Mouse (Mus musculus) intestine, postnatal 0 days (tissue): Measurements from ENCODE around the gene Dctpp1. TPM values are rescaled to one million over a fixed set of nuclear protein-coding genes. Genes with fewer than 3 reads are reported as not detected.
A peak's percentile ranks its signal among the peaks of the same experiment; 100 is the strongest.

Experiments
- ATAC-seq: fragments of 200-750 bp; cut with Nextera tagmentation; 2 replicates; pipeline ENCODE4 v1.8.0; 2017; ENCODE audit warnings: mild to moderate bottlenecking, moderate TSS enrichment, moderate library complexity
- H3K27ac ChIP-seq: fragments of 300-500 bp; sonication (generic); 2 replicates; pipeline ENCODE4 v1.5.1; 2014; ENCODE audit warnings: mild to moderate bottlenecking, low read depth, low read length, moderate library complexity
- H3K27me3 ChIP-seq: fragments of 300-500 bp; sonication (generic); replicated peaks from 2 replicates; pipeline ENCODE4 v1.6.1; 2014; ENCODE audit warnings: low read length, mixed read lengths; ENCODE audit not compliant: control insufficient read depth, insufficient read depth
- H3K36me3 ChIP-seq: fragments of 300-500 bp; sonication (generic); 2 replicates; pipeline ENCODE4 v1.6.1; 2014; ENCODE audit warnings: mild to moderate bottlenecking, moderate library complexity; ENCODE audit not compliant: control insufficient read depth, insufficient read depth
- H3K4me1 ChIP-seq: fragments of 300-500 bp; sonication (generic); replicated peaks from 2 replicates; pipeline ENCODE4 v1.6.1; 2014; ENCODE audit warnings: antibody characterized with exemption, low read length, mixed read lengths; ENCODE audit not compliant: control insufficient read depth, insufficient read depth
- H3K4me2 ChIP-seq: fragments of 300-500 bp; sonication (generic); replicated peaks from 2 replicates; pipeline ENCODE4 v1.6.1; 2014; ENCODE audit warnings: low read depth, mild to moderate bottlenecking, moderate library complexity
- H3K4me3 ChIP-seq: fragments of 300-500 bp; sonication (generic); 2 replicates; pipeline ENCODE4 v1.5.1; 2014; ENCODE audit warnings: low read depth, low read length
- H3K9ac ChIP-seq: fragments of 300-500 bp; sonication (generic); 2 replicates; pipeline ENCODE4 v1.6.1; 2014; ENCODE audit warnings: mild to moderate bottlenecking, low read depth, low read length
- H3K9me3 ChIP-seq: fragments of 300-500 bp; sonication (generic); 2 replicates; pipeline ENCODE4 v1.6.1; 2016; ENCODE audit warnings: mixed run types; ENCODE audit not compliant: control insufficient read depth
- CTCF ChIP-seq: sonication (generic); IDR thresholded peaks from 2 replicates; pipeline ENCODE4 v1.5.1; 2016; ENCODE audit warnings: low read depth, mild to moderate bottlenecking, control low read depth, antibody characterized with exemption, moderate library complexity
- WGBS: fragments of 180-500 bp; shearing (Covaris S2); extraction: QIAGEN DNeasy Blood & Tissue Kit; methylation state at CpG from one replicate; pipeline ENCODE4 v1.1.7; 2014; 5-methylcytosine and 5-hydroxymethylcytosine counted together
- polyA plus RNA-seq: library from polyadenylated mRNA; unstranded; fragments of >200 nt; fragmentation: Nextera tagmentation; extraction: Ambion mirVana; gene quantifications from 2 replicates; pipeline ENCODE4 v1.2.1, GENCODE M21; 2015

Gene Dctpp1
- polyA plus RNA-seq, 1 experiment from 2014 or later, result 75.2 TPM

DNA sequence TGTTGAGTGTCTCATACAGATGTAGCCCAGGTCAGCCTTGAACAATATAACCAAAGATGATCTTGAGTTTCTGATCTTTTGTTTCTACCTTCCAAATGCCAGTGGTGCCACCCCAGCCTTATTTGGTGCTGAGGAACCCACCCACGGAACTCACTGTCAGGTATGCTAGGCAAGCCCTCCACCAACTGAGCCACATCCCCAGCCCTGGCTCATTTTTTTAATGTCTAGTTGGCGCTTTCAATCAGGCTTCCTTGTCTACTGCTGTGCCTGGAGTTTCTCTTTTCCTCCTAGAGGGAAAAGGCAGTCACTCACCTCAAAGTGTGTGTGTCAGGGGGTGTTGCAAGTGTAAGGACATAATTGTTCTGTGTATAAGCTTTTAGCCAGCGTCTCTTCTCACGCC lies 10.6 kb upstream of the Dctpp1 start:
- H3K27ac ChIP-seq, result peak overlapping the region; percentile 69
- H3K9me3 ChIP-seq, result no peaks in the 10 kb centered on the region
- H3K4me3 ChIP-seq, result peak overlapping the region; percentile 78; the same call in 1 of the 2 replicates
- ATAC-seq, result no peak
- H3K9ac ChIP-seq, result no peak overlapping the region
- H3K4me2 ChIP-seq, result peak overlapping the region; percentile 89
- H3K27me3 ChIP-seq, result no peaks in the 10 kb centered on the region
- no peak for TF ChIP-seq CTCF
- peaks cover 12% of the 10 kb centered on the region for H3K36me3 ChIP-seq
- 73% methylated on average over 4 of the region's 4 CpGs for WGBS
- H3K4me1 ChIP-seq, result no peaks in the 10 kb centered on the region; the same call in 1 of the 2 replicates

DNA sequence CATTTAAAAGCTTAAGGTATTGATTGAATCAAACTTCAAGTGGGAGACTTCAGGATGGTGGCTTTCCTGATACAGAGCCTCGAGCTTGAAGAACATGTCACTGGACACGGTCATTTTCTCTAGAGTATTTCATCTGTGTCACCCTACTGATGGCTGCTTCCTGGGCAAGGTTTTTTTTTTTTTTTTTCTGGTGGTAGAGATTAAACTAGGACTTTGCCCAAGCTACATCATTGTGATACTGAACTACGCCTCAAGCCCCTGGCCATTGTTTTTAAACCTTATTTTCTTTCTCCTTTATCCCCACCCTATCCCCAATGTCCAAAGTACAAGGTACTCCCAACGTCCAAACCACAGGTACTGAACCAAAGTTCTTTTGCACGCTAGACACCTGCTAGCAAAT lies 10.2 kb upstream of the Dctpp1 start:
- Histone ChIP-seq H3K9ac (no peak overlapping the region), H3K9me3 (no peaks in the 10 kb centered on the region), H3K4me2 (peak overlapping the region; percentile 89), H3K4me3 (0 out of 2 replicates have a peak overlapping the region, but pooled peaks have one; percentile 78), H3K27ac (peak overlapping the region; percentile 69), H3K27me3 (no peaks in the 10 kb centered on the region), H3K4me1 (no peaks in the 10 kb centered on the region; the same call in 1 of the 2 replicates), H3K36me3 (peaks cover 12% of the 10 kb centered on the region)
- WGBS, result 49% methylated on average over 5 of the region's 5 CpGs
- ATAC-seq, result peak; percentile 57
- no peak for TF ChIP-seq CTCF

GRCm38 (mm10) chr7:127270256-127270655 lies 9.7 kb upstream of the Dctpp1 start:
- no peak overlapping the region for H3K9ac ChIP-seq
- H3K27me3 ChIP-seq, result no peaks in the 10 kb centered on the region
- peak; percentile 12; the same call in 1 of the 2 replicates for TF ChIP-seq CTCF
- H3K4me3 ChIP-seq, result no peak overlapping the region
- peak overlapping the region; percentile 66; the same call in 1 of the 2 replicates for H3K27ac ChIP-seq
- H3K4me2 ChIP-seq, result 0 out of 2 replicates have a peak overlapping the region, but pooled peaks have one; percentile 89
- no peaks in the 10 kb centered on the region; the same call in 1 of the 2 replicates for H3K4me1 ChIP-seq
- peaks cover 12% of the 10 kb centered on the region for H3K36me3 ChIP-seq
- 71% methylated on average over 2 of the region's 2 CpGs for WGBS
- peak; percentile 7; the same call in 1 of the 2 replicates for ATAC-seq
- H3K9me3 ChIP-seq, result no peaks in the 10 kb centered on the region

GRCm38 (mm10) chr7:127263526-127263925 lies 3.0 kb upstream of the Dctpp1 start:
- no peak overlapping the region for H3K27ac ChIP-seq
- no peaks in the 10 kb centered on the region for H3K27me3 ChIP-seq
- ATAC-seq, result no peak
- H3K9me3 ChIP-seq, result no peaks in the 10 kb centered on the region
- H3K4me2 ChIP-seq, result no peak overlapping the region
- H3K9ac ChIP-seq, result no peak overlapping the region
- TF ChIP-seq CTCF, result 0 out of 2 replicates have a peak, but pooled peaks have one; percentile 8
- no peaks in the 10 kb centered on the region for H3K4me1 ChIP-seq
- no peaks in the 10 kb centered on the region for H3K36me3 ChIP-seq
- 91% methylated on average over 3 of the region's 3 CpGs for WGBS
- no peak overlapping the region for H3K4me3 ChIP-seq

- no peak overlapping the region for H3K4me3 ChIP-seq
- no peak overlapping the region for H3K4me2 ChIP-seq
- H3K9me3 ChIP-seq, result no peaks in the 10 kb centered on the region
- TF ChIP-seq CTCF, result no peak
- peaks cover under 1% of the 10 kb centered on the region; the same call in 1 of the 2 replicates for H3K36me3 ChIP-seq
- no peaks in the 10 kb centered on the region for H3K27me3 ChIP-seq
- no peak overlapping the region for H3K27ac ChIP-seq
- WGBS, result 74% methylated on average over 10 of the region's 10 CpGs
- no peak overlapping the region for H3K9ac ChIP-seq
- ATAC-seq, result no peak
- no peaks in the 10 kb centered on the region for H3K4me1 ChIP-seq
Observed at GRCm38 (mm10) chr7:127262218-127262961, 1.9 kb upstream of the Dctpp1 start.

DNA sequence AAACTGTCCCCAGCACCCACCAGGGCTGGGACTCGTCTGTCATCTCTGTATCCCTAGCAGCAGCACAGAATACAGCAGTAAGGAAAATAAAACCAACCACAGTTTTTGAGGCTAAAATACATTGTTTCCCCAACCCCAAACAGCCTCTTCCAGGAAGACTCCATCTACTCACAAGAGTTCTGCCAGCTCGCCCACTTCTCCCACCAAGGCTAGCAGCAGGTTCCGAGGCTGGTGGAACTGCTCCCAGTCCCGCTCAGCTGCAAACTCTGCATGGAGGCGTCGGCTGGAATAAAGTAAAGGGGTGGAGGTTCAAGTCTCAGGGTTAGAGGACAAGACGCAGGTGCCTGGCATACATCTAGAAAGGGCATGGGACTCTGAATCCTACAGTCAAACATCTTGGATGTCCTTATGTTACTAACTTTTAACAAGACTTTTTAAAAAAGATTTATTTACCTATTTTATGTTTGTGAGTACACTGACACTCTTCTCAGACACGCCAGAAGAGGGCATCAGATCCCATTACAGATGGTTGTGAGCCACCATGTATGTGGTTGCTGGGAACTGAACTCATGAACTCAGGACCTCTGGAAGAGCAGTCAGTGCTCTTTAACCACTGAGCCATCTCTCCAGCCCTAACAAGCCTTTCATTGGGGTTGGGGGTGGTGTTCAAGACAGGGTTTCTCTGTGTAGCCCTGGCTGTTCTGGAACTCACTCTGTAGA lies 1.2 kb downstream of the Dctpp1 start:
- no peak overlapping the region for H3K27ac ChIP-seq
- H3K4me3 ChIP-seq, result no peak overlapping the region; the same call in 1 of the 2 replicates
- no peaks in the 10 kb centered on the region for H3K9me3 ChIP-seq
- H3K9ac ChIP-seq, result no peak overlapping the region
- no peak for ATAC-seq
- TF ChIP-seq CTCF, result peak; percentile 34
- peaks cover 6% of the 10 kb centered on the region; the same call in 1 of the 2 replicates for H3K36me3 ChIP-seq
- H3K4me1 ChIP-seq, result no peaks in the 10 kb centered on the region
- H3K27me3 ChIP-seq, result no peaks in the 10 kb centered on the region
- WGBS, result 59% methylated on average over 8 of the region's 8 CpGs
- peak overlapping the region; percentile 88 for H3K4me2 ChIP-seq
